Mouse (Mus musculus): Measurements from ENCODE around the gene Celf5.

The Celf5 gene

DNA sequence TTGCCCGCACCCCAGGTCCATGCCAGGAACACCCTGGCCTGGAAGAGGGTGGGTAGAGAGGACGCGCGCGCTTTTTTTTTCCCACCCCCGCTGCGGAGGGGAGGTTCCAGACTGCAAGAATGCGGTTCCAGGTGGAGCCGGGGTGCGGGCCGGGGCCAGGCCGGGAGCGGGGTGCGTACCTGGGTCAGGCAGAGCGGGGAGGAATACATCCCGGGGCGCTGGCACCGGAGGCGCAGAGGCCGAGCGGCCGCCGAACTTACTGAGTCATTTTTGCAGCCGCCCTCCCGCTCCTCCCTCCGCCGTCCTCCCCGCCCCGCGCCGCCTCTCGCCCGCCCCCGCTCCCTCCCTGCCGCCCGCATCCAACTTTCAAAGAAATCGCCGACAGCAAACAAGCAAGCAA lies 55.6 kb downstream of the Celf5 start:
- DNase-seq = peak; percentile 78 to 83

DNA sequence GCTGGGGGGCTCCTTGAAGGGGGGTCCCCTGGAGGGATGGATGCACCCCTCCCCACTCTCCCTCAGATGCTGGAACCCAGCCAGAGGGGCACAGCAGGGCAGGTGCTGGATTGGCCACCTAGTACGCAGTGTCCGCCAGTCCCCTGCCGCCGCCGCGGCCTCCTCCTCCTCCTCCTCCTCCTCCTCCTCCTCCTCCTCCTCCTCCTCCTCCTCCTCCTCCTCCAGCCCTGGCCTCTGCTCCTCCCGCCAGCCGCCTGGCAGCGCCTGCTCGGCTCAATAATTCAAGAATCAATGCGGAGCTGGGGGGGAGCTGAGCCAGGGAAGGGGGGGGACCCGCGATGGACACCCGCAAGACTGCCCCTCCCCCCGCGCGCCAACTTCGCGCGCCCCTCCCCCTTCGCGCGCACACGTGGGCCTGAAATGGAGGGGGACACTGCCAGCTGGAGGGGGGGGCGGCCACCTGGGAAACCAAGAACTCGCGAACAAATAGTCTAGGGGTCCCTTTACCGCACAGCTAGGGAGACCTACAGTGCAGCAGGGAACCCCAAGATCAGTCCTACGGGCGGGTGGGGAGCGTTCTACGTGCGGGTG lies 56.3 kb downstream of the Celf5 start:
- peak; percentile 53 to 59 for DNase-seq

DNA sequence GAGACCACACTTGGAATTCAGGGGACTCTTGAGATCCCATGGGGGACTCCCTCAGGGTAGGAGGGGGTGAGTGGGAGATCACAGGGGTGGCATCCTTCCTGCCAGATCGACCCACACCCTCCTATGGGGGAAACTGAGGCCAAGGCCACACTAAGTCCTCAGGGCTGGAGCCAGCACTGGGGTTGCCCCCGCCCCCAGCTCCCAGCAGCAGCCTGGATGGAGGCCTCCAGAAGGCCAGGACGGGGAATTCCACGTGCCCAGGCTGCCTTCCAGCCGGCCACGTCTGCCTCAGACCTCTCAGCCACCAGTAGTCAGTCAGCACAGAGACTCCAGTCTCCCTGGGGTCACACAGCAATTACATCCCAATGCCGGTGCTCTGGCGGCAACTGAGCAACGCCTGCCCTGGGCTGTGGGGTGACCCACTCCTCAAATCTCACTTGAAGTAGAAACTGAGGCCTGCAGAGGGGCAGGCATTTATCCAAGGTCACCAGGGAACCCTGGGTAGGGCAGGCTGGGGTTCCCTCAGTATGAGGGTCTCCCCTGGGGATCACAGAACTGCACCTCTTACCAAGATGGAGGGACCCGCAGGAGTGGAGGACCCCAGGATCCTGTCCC lies 57.2 kb downstream of the Celf5 start:
- peak; percentile 43 to 61 for DNase-seq

DNA sequence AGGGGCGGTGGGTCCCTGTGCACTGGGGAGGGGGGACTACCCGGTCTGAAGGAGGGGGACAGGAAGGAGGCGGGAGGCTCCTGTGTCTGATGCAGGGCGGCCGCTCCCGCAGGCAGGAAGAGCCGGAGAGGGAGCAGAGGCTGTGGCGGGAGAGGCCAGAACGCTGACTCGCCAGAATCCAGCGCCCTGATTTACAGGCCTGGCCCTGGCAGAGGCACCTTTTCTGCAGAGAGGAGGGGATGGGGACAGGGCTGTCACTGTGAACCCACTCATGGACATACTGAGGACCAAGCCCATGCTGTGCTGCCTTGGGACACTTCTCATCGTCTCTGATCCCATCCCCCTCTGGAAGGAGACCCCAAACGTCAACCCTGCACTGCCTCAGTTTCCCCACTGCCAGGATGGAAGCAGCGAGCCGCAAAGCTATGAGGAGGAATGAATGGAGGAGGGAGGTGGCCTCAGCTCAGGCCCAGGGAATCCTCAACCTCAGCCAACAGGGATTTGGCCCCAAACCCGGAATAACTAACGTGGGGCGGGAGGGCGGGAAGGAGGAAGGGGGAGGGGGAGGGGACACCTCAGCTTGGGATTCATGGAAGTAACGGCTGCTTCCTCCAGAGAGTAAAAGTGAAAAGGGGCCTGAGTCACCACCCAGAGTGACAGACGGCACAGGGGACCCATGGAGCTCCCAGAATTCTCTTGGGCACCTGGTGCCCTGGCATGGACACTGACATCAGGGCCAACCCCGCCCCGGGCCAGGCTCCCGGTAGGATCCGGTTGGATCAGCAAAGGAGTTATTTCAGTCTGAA lies 58.1 kb downstream of the Celf5 start:
- peak; percentile 67 to 79 for DNase-seq

DNA sequence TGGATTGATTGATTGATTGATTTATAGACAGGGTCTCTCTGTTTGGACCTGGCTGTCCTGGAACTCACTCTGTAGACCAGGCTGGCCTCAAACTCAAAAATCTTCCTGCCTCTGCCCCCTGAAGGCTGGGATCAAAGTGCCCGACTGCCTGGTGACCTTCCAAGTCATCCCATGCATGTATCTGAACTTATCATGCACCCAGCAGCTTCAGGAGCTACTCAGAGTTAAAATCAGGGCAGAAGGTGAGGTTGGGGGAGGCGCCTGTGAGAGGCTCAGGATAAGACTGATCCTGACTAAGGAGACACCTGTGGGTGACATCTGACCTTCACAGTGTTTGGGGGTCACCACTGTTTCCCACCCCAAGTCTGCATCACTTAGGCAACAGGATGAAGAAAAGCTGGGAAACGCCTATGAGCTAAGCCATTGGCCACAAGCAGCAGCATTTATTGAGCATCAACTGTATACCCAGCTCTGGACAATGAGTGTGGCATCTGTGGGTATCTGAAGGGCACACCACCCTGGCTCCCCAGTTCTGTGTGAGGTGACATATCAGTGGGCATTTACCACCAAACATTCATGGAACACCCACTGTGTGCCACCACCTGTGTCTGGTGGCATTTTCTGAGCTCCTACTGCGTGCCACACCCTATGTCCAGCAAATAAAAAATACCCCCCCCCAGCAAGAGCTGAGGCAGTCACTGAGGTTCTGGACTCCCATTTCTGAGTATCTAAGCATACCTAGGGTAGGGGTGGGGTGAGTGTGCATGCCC lies 58.8 kb downstream of the Celf5 start:
- DNase-seq = peak; percentile 1 to 5

DNA sequence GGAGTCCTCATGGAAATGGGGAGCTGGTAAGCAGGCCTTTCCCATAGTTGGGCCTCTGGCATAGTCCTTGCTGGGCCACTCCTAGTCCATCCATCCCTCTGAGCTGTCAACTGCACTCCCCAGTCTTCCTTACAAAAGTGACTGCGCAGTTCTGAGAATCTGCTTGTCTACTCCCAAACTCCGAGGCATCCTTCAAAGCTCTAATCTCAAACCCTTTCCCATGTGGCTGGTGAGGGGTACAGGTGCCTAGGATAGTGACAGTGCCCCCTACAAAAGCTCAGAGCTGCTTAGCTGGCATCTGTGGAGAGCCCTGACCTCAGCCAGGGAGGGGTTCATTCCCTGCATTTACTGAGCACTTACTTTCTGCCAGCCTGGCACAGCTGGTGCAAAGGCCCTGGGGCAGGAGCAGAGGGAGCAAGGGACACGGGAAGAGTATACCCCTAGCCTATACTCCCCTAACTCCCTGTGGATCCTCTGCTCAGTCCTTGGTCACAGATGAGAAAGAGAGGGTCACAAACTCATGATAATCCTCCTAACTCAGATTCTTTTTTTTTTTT lies 59.8 kb downstream of the Celf5 start:
- peak in 1 of 2 experiments; percentile 2 for DNase-seq

DNA sequence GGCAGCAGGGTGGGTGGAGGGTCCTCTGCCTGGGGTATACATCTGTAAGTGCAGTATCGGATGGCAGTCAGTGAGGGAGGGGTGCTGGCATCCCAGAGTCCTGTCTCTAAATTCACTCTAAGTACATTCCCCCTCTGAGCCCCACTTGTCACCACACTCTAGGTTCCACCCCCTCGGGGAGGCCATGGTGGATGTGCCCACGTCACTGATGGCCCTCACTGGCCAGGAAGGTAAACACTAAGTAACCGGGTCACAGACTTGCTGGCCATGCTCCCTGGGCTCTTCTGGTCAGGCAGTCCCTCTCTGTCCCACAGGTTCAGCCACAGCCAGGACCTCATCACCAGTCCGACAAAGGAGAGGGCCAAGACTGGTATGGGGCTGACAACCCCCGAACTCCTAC lies 60.3 kb downstream of the Celf5 start:
- DNase-seq = peak; percentile 3 to 5

DNA sequence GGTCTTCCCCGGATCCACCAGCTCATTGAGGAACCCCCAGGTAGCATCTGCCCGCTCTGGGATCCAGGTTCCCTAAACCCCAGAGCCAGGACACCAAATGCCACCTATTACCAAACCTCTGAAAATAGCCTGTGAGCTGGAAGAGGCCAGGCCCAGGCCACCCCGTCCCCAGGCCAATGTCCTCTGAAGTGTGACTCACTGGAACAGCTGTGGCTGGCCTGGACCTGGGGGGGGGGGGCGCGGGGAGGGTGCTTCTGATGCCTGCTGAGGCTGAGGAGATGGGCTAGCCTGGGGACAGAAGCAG lies 60.8 kb downstream of the Celf5 start:
- DNase-seq = peak; percentile 1 to 8

DNA sequence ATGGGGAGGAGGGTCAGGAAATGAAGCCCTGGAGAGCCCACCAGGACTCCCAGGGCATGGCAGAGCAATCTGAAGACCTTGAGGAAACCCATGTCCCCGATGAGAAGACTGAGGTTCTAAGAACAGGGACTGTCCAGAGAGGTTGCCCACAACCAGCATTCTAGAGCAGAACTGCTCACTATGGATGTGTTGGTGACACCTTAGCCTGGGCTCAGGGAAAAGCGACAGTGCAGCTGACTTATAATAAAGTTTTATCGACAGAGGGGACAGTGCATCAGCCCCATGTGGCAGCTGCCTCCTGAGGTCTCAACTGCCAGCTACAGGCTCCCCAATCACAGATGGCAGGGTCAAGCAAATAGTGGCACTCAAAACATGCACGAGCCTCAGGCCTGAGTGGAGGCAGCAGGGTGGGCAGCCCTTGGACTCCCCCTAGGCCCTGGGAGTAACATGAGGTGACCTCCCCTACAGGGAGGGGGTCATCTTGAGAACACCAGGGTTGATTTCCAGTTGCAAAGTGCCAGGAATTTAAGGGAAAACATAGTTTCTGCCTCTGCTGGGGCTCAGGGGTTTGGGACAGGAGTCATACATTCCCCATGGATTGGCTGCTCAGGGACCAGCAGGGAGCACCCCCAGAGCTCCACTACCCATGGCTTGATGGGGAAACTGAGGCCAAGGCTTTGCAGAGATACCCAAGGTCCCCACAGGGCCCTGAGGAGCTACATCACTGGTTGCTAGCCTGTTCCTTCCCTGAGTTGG lies 61.3 kb downstream of the Celf5 start:
- DNase-seq = peak in 1 of 2 experiments; percentile 2

DNA sequence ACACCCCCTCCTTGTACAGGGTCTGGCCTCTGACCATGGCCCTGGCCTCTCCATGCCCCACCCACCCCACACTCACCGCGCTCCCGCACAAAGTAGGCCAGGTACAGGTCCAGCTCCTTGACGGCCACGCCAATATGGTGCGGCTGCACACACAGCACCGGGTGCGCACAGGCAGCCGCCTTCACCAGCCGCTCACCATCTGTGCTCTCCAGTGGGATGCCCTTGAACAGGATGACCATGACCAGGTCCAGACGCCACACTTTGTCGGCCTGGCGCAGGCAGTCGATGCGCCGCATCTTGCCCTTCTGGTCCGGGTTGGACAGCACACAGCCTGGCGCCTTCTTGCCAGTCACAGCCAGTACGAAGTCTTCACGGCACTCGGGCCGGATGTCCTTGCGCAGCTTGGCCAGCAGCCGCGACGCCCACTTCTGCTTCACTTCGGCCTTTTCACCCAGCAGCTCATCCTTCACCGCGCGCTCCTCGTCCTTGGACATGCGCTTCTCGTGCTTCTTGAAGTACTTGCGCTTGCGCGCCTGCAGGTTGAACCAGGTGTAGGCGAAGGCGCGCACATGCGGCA lies 62.2 kb downstream of the Celf5 start:
- DNase-seq = peak; percentile 3 to 11

DNA sequence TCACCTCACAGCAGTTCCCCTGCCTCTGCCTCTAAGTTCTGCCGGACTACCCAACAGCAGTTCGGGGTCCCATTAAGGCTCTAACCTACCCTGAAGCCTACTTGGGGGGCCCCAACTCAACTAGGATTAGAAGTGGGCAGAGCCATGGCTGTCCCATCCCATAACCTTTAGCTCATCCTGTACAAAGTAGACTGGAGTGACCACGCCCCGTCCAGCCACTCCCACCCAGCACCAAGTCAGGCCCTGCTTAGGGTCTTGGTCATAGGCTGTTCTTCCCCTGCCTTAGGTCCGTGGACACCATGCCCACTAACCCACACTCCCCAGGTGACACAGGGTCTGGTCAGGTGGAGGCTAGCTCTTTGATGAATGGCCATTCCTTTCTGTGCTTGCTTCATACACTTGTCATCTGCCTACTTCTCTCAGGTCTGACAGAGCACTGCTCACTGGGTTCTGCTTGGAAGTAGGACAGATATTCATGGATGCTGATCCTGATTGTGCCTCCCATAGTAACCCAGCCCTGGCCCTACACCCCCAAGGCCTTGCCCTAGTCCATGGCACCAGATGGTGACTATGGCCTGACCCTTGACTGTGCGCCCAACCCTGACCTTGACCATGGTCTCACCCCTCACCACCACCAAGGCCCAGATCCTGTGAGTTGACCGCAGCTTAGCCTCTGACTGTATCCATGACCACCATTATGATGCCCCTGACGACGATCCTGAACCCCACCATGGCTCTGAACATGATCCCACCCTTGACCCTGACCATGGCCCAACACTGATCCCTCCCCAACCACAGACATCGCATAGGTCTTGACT lies 63.2 kb downstream of the Celf5 start:
- DNase-seq = peak in 1 of 2 experiments; percentile 1

DNA sequence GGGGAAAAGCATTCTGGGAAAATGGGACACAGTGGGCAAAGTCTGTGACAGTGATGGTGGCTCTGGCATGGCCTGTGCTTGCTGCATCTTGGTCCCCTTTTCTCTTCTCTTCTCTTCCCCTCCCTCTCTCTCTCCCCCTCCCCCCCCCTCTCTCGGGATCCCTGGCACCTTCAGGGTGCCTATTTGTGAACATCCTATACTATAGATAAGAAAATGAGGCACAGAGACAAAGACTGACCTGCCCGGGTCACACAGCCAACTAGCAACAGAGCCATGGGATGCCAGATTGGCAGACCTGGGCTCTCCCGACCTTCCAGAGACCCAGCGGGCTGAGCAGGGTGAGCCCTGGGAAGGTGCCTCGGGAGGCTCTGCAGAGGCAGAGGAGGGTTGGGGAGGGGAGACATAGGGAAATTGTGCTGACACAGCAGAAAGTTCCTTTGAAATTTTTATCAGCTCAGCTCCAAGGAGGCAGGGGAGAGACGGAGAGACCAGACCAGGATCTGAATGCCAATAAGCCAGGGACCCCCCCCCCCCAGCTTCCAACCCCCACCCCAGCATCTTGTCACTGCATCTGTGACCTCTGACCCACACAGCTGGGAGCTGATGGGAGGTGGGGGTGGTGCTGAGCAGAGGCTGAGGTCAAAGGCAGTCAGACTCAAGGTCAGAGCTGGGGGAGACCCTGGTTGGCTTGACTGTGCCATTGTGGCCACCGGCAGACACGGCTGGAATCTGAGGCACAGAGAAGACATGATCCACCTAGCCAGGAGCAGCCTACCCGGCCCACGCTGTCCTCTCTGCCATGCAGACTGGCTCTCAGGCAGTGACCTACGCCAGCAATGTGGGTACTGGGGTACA lies 64.1 kb downstream of the Celf5 start:
- DNase-seq = peak; percentile 0 to 6

DNA sequence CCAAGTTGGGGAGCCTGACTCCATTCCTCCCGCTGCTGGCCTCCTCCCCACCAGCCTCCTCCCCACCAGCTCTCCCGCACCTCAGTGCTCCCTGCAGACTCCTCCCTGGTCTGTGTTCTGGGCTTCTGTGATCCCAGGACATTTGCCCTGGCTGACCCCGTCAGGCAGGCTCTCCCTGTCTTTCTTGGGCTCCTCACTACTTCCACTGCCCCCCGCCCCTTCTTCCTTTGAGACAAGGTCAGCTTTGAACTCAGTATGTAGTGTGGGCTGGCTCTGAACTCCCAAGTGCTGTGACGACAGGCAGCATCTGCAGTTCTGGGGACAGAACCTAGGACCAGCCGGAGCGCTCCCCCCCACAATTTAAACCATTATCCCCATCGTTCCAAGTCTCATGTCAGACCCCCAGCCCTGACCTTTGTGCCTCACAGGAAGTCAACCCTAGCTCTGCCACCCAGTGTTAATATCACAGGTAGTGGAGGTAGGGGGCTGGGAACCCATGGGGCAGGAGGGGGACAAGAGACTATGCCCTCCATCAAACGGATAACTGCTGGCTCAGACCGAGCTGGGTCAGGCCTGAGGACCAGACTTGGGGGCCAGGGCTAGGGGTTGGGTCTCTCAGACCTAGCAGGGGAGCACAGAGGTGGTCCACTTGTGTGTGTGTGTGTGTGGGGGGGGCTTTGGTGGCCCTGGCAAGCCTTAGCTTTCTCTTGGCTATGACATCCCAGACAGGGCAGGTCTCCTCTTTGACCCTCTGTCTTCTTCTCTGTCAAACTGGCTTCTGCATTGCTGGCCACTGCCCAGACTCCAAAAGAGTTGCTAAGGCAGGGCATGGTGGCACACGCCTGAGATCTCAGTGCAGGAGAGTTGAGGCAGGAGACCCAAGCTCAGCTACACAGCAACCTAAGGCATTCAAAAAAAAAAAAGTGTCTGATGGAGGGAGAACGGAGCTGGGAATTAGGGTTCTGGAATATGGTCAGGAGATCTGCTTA lies 65.0 kb downstream of the Celf5 start:
- DNase-seq = peak in 1 of 2 experiments; percentile 6

DNA sequence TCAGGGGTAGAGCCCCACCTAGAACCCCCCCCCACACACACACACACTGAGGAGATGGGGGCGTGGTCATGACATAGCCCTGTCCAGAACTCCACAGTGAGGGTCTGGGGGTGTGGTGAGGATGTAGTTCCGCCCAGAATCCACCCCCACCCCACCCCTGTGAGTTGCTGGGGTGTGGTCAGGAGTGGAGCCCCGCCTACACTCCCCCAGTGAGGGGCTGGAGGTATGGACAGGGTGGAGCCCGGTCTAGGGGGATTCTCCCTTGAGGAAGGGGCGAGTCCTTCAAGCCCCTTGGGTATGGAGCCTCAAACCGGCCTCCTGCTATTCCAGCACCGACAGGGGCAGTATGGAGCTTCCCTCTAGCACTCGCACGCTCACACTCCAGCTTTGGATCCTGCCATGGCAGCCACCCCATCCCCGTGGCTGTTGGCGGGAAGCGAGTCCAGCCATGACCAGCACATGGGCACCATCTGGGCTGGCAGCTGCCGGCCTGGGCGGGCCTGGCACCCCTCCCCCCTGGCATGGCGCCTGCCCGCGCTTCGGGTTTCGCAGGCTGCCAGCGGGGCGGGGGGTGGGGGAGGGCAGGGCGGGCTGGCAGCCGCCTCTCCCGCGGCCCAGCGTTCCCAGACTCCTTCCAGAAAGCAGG lies 65.8 kb downstream of the Celf5 start:
- peak; percentile 82 to 89 for DNase-seq

DNA sequence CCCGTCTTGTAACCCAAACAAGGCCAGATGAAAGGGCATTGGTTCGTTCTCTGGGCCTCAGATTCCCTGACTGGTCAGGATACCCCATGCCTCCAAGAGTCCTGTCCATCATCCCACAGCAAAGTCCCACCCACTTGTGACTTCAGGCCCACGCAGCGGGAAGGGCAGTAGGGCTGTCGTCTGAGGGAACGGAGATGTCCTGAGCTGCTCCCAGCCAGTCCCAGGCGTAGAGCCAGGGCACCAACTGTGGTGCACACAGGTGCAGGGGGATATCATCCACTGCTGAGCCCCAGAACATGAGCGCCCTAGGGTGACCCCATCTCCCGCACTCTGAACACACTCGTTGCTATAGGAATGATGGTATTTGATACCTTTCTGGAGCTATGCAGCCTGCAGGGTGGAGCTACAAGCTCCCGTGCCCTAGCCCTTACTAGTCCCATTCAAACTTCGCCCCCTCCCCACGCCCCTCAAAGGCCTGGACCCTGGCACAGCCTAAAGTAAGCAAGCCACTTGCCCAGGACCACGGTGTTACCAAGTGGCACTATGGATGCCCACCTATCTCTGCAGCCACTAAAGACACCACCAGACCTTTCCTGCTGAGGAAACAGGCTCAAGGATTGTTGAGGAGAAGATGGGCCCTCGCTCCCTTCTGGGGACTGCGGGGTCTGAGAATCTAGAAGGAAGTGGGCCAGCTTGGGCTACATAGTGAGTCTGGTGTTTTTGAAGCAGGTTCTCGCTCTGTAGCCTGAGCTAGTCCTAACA lies 66.8 kb downstream of the Celf5 start:
- no peak for DNase-seq

DNA sequence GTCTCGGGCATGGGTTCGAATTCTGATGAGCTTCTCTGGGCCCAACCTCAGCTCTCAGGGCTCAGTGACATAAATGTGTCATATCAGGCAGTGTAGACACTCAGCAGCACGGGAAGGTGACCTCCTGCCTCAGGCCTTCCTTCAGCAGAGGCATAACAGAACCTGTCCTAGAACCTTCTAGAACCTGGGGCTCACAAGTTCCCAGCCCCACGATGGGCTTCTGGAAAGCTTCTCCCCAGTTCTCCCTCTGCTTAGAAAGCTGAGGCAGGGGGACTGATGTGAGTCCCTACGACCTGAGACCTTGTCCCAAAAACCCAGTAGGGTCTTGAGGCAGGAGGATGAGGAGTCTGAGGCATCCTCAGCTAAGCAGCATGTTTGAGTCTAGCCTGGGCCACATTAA lies 67.4 kb downstream of the Celf5 start:
- no peak for DNase-seq

DNA sequence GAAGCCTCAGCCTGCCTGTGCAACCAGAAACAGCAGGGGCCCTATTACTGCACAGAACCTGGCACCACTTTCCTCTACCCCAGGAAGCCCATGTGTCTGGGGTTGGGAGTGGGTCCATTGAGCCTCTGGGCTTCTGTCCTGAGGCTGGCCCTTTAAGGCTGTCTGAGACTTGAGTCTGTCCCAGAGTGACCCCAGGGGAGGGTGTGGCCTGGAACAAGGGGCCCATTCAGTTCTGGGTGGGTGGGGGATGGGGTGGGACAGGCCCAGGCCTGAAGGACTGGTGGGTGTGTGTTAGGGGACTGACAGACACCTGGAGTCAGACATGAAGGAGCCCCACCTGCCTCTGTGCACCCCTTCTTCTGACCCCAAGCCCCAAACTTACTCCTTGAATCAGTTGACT lies 67.8 kb downstream of the Celf5 start:
- DNase-seq = peak in 1 of 2 experiments; percentile 74
